Mouse (Mus musculus) G1E (cell line): ENCODE measurements around the gene Fbxl22. TPM values are rescaled to one million over a fixed set of nuclear protein-coding genes. Genes with fewer than 3 reads are reported as not detected.

Source experiments
- ATAC-seq: 2 replicates; pipeline ENCODE4 v1.8.0; 2016; ENCODE audit warnings: mild to moderate bottlenecking; ENCODE audit not compliant: insufficient number of reproducible peaks, poor library complexity, low FRiP score, severe bottlenecking; ENCODE audit errors: extremely low read depth
- DNase-seq: peaks from one replicate; pipeline ENCODE4 v3.0.0; 2012; ENCODE audit warnings: low spot score
- H3K27me3 ChIP-seq: 2 replicates; pipeline ENCODE4 v1.6.1; 2012; ENCODE audit warnings: mild to moderate bottlenecking, low read length, inconsistent platforms; ENCODE audit not compliant: insufficient read depth
- H3K36me3 ChIP-seq: replicated peaks from 2 replicates; pipeline ENCODE3; 2012; ENCODE audit warnings: mild to moderate bottlenecking, inconsistent platforms
- H3K4me1 ChIP-seq: 2 replicates; pipeline ENCODE4 v1.6.1; 2012; ENCODE audit warnings: low read depth, low read length, inconsistent platforms, mixed read lengths; ENCODE audit not compliant: insufficient read depth
- H3K4me3 ChIP-seq: 2 replicates; pipeline ENCODE4 v1.5.1; 2012; ENCODE audit warnings: low read depth, mild to moderate bottlenecking, inconsistent platforms, low read length, moderate library complexity, mixed read lengths
- H3K9me3 ChIP-seq: replicated peaks from 2 replicates; pipeline ENCODE4 v1.6.1; 2012; ENCODE audit warnings: inconsistent platforms
- CTCF ChIP-seq: IDR thresholded peaks from 2 replicates; pipeline ENCODE4 v1.5.1; 2012; ENCODE audit warnings: low read depth, low read length, inconsistent platforms, mixed read lengths
- GATA1 ChIP-seq: IDR thresholded peaks from 2 replicates; pipeline ENCODE4 v1.6.1; 2012; ENCODE audit warnings: borderline replicate concordance, low read length, inconsistent platforms, mixed read lengths
- GATA2 ChIP-seq: IDR thresholded peaks from 2 replicates; pipeline ENCODE4 v1.6.1; 2012; ENCODE audit warnings: low read depth, low read length, inconsistent platforms, borderline replicate concordance
- POLR2AphosphoS5 ChIP-seq: IDR thresholded peaks from 2 replicates; pipeline ENCODE4 v1.6.1; 2012; ENCODE audit warnings: low read depth, low read length, inconsistent platforms; ENCODE audit not compliant: insufficient replicate concordance
- TAL1 ChIP-seq: conservative IDR thresholded peaks from 2 replicates; pipeline ENCODE4 v1.6.1; 2012; ENCODE audit warnings: low read depth, low read length, inconsistent platforms, mixed read lengths
- polyA plus RNA-seq: library from polyadenylated mRNA; stranded (reverse); fragments of >175 nt; gene quantifications from 2 replicates; pipeline ENCODE4 v1.2.3, GENCODE M21; 2012
- total RNA-seq, 2 experiments: library from RNA; stranded (forward) in 1 of 2; stranded (reverse) in 1 of 2; fragments of 200-1000 nt in 1 of 2; fragments of >200 nt in 1 of 2; fragmentation: Nextera tagmentation in 1 of 2; gene quantifications; 2 replicates each; pipeline ENCODE4 v1.2.3; 2014 to 2017

Gene Fbxl22
- total and polyA plus RNA-seq, 3 experiments = 0.10 to 0.44 TPM; not detected in 1

GRCm38 (mm10) chr9:66521595-66521994 lies 7.2 kb upstream of the Fbxl22 start:
- ATAC-seq (no peak), DNase-seq (no peak)
- TF ChIP-seq CTCF = no peak
- no peak for TF ChIP-seq POLR2AphosphoS5
- no peak for TF ChIP-seq GATA1
- TF ChIP-seq GATA2 = no peak
- Histone ChIP-seq H3K27me3 (no peaks in the 10 kb centered on the region), H3K4me1 (0 out of 2 replicates have a peak, but pooled peaks cover under 1% of the 10 kb centered on the region), H3K36me3 (peaks cover 86% of the 10 kb centered on the region), H3K9me3 (no peaks in the 10 kb centered on the region), H3K4me3 (no peak overlapping the region)

GRCm38 (mm10) chr9:66520299-66520698 lies 5.9 kb upstream of the Fbxl22 start:
- DNase-seq (no peak), ATAC-seq (no peak)
- no peak for TF ChIP-seq CTCF
- no peak for TF ChIP-seq GATA2
- no peaks in the 10 kb centered on the region for H3K9me3 ChIP-seq
- no peak overlapping the region for H3K4me3 ChIP-seq
- no peaks in the 10 kb centered on the region for H3K27me3 ChIP-seq
- peaks cover 86% of the 10 kb centered on the region for H3K36me3 ChIP-seq
- H3K4me1 ChIP-seq = 0 out of 2 replicates have a peak, but pooled peaks cover 2% of the 10 kb centered on the region

- no peak for TF ChIP-seq GATA2
- no peak for TF ChIP-seq TAL1
- no peak for TF ChIP-seq POLR2AphosphoS5
- TF ChIP-seq GATA1 = no peak
- no peak for TF ChIP-seq CTCF
- H3K36me3 ChIP-seq = peaks cover 91% of the 10 kb centered on the region
- H3K4me1 ChIP-seq = peaks cover 13% of the 10 kb centered on the region
- no peaks in the 10 kb centered on the region for H3K9me3 ChIP-seq
- H3K27me3 ChIP-seq = no peaks in the 10 kb centered on the region
- DNase-seq (no peak), ATAC-seq (no peak)
- H3K4me3 ChIP-seq = no peak overlapping the region
Measured at GRCm38 (mm10) chr9:66518901-66519300, 4.5 kb upstream of the Fbxl22 start.

GRCm38 (mm10) chr9:66518251-66518650 lies 3.9 kb upstream of the Fbxl22 start:
- DNase-seq (no peak), ATAC-seq (no peak)
- Histone ChIP-seq H3K9me3 (no peaks in the 10 kb centered on the region), H3K27me3 (no peaks in the 10 kb centered on the region), H3K4me3 (no peak overlapping the region), H3K4me1 (peaks cover 20% of the 10 kb centered on the region), H3K36me3 (peaks cover 91% of the 10 kb centered on the region)
- no peak for TF ChIP-seq CTCF
- TF ChIP-seq TAL1 = no peak
- TF ChIP-seq GATA1 = no peak
- no peak for TF ChIP-seq POLR2AphosphoS5
- no peak for TF ChIP-seq GATA2

GRCm38 (mm10) chr9:66517746-66518145 lies 3.4 kb upstream of the Fbxl22 start:
- TF ChIP-seq CTCF (no peak), POLR2AphosphoS5 (no peak), TAL1 (no peak), GATA2 (no peak), GATA1 (no peak)
- Histone ChIP-seq H3K4me3 (no peak overlapping the region), H3K9me3 (no peaks in the 10 kb centered on the region), H3K4me1 (peaks cover 25% of the 10 kb centered on the region), H3K27me3 (no peaks in the 10 kb centered on the region), H3K36me3 (peaks cover 93% of the 10 kb centered on the region)
- ATAC-seq (no peak), DNase-seq (no peak)

GRCm38 (mm10) chr9:66516296-66516940 lies 2.0 kb upstream of the Fbxl22 start:
- DNase-seq (no peak), ATAC-seq (no peak)
- peaks cover 84% of the 10 kb centered on the region for H3K36me3 ChIP-seq

More at GRCm38 (mm10) chr9:66516296-66516940, 2.0 kb upstream of the Fbxl22 start:
- Histone ChIP-seq H3K4me3 (no peak overlapping the region), H3K27me3 (no peaks in the 10 kb centered on the region), H3K4me1 (peaks cover 33% of the 10 kb centered on the region), H3K9me3 (no peaks in the 10 kb centered on the region)
- TF ChIP-seq POLR2AphosphoS5 (no peak), GATA2 (no peak), GATA1 (no peak), TAL1 (no peak), CTCF (no peak)
